Mouse (Mus musculus) adrenal gland (tissue): ENCODE results near the gene Cd52.

Experiments used
- intact Hi-C: fragments of 180-260 bp; cut with DNase I; formaldehyde crosslinking; loops from one replicate; pipeline ENCODE4 v1.15.1; 2025

The Cd52 gene

GRCm38 (mm10) chr4:134119644-134120043, 24.8 kb upstream of the Cd52 start:
- intact Hi-C loops, result no loop called here

- intact Hi-C loops, result no loop called here
Measured at GRCm38 (mm10) chr4:134119042-134119441, 24.2 kb upstream of the Cd52 start.

GRCm38 (mm10) chr4:134118126-134118800, 23.4 kb upstream of the Cd52 start:
- intact Hi-C loops, result no loop called here

GRCm38 (mm10) chr4:134117012-134117411, 22.1 kb upstream of the Cd52 start:
- intact Hi-C loops, result no loop called here

- intact Hi-C loops, result no loop called here
Measured at GRCm38 (mm10) chr4:134116501-134116900, 21.6 kb upstream of the Cd52 start.

GRCm38 (mm10) chr4:134115215-134116144, 20.6 kb upstream of the Cd52 start:
- intact Hi-C loops, result no loop called here

- intact Hi-C loops, result no loop called here
Measured at GRCm38 (mm10) chr4:134114038-134114437, 19.2 kb upstream of the Cd52 start.

GRCm38 (mm10) chr4:134113356-134113994, 18.6 kb upstream of the Cd52 start:
- intact Hi-C loops, result no loop called here

- intact Hi-C loops, result no loop called here
Measured at GRCm38 (mm10) chr4:134112403-134112802, 17.5 kb upstream of the Cd52 start.

GRCm38 (mm10) chr4:134110653-134111052, 15.8 kb upstream of the Cd52 start:
- intact Hi-C loops, result no loop called here

GRCm38 (mm10) chr4:134108196-134108595, 13.3 kb upstream of the Cd52 start:
- intact Hi-C loops, result no loop called here

- intact Hi-C loops, result no loop called here
Measured at GRCm38 (mm10) chr4:134107730-134108129, 12.8 kb upstream of the Cd52 start.

GRCm38 (mm10) chr4:134106105-134106504, 11.2 kb upstream of the Cd52 start:
- intact Hi-C loops, result no loop called here

- intact Hi-C loops, result no loop called here
Measured at GRCm38 (mm10) chr4:134102742-134103119, 7.8 kb upstream of the Cd52 start.

GRCm38 (mm10) chr4:134101979-134102741, 7.3 kb upstream of the Cd52 start, which contains the start of gene Ubxn11:
TSS of gene Ubxn11 (plus strand) at chr4:134102570.
- intact Hi-C loops, result no loop called here

- intact Hi-C loops, result no loop called here
Measured at GRCm38 (mm10) chr4:134100245-134100644, 5.4 kb upstream of the Cd52 start.

- intact Hi-C loops, result no loop called here
Measured at GRCm38 (mm10) chr4:134098628-134099027, 3.7 kb upstream of the Cd52 start.

- intact Hi-C loops, result no loop called here
Measured at GRCm38 (mm10) chr4:134097015-134097608, 2.2 kb upstream of the Cd52 start.

- intact Hi-C loops, result no loop called here
Measured at GRCm38 (mm10) chr4:134096120-134096519, 1.2 kb upstream of the Cd52 start.

- intact Hi-C loops, result no loop called here
Measured at GRCm38 (mm10) chr4:134094004-134094564, 798 bp downstream of the Cd52 start.
